Mouse (Mus musculus) heart, adult 2 months (tissue): ENCODE data around the gene Dhx58.

ENCODE experiments used
- CTCF ChIP-seq: fragments of 200-600 bp; IDR thresholded peaks from 2 replicates; pipeline ENCODE4 v1.8.1; 2022; ENCODE audit warnings: antibody characterized with exemption, mild to moderate bottlenecking, moderate library complexity
- EP300 ChIP-seq: fragments of 200-500 bp; IDR thresholded peaks from 2 replicates; pipeline ENCODE4 v1.6.1; 2011; ENCODE audit warnings: low read depth, low read length, control low read depth; ENCODE audit not compliant: insufficient read depth
- POLR2A ChIP-seq: fragments of 200-500 bp; IDR thresholded peaks from 2 replicates; pipeline ENCODE4 v1.6.1; 2011; ENCODE audit warnings: mild to moderate bottlenecking, low read depth, low read length, control low read depth; ENCODE audit not compliant: insufficient read depth

- TF ChIP-seq POLR2A: no peak
- TF ChIP-seq CTCF: no peak
- no peak for TF ChIP-seq EP300
Observed at GRCm38 (mm10) chr11:100716649-100717048, 12.6 kb upstream of the Dhx58 start.
